Mouse (Mus musculus) liver, adult 2 months (tissue): ENCODE results near the gene Bbs9. TPM values are rescaled to one million over a fixed set of nuclear protein-coding genes. Genes with fewer than 3 reads are reported as not detected.

Experiments
- DNase-seq: peaks from one replicate; pipeline ENCODE4 v3.0.0-alpha.2; 2011; ENCODE audit warnings: low read depth, low spot score; ENCODE audit errors: extremely low read depth
- H3K27ac ChIP-seq: fragments of 200-500 bp; replicated peaks from 2 replicates; pipeline ENCODE4 v1.5.1; 2012; ENCODE audit warnings: low read depth, mild to moderate bottlenecking, control low read depth, inconsistent platforms, low read length; ENCODE audit not compliant: insufficient read depth
- H3K27me3 ChIP-seq: fragments of 200-500 bp; 2 replicates; pipeline ENCODE4 v1.6.1; 2012; ENCODE audit warnings: mild to moderate bottlenecking, moderate library complexity, low read length, inconsistent platforms; ENCODE audit not compliant: control insufficient read depth, insufficient read depth
- H3K36me3 ChIP-seq: fragments of 200-500 bp; 2 replicates; pipeline ENCODE4 v1.6.1; 2012; ENCODE audit warnings: low read length, inconsistent platforms; ENCODE audit not compliant: control insufficient read depth, insufficient read depth
- H3K4me1 ChIP-seq: fragments of 200-500 bp; 2 replicates; pipeline ENCODE4 v1.6.1; 2011; ENCODE audit warnings: low read length; ENCODE audit not compliant: control insufficient read depth, insufficient read depth
- H3K4me3 ChIP-seq: fragments of 200-500 bp; 2 replicates; pipeline ENCODE4 v1.5.1; 2011; ENCODE audit warnings: low read depth, mild to moderate bottlenecking, control low read depth, low read length, moderate library complexity; ENCODE audit not compliant: insufficient read depth
- H3K79me2 ChIP-seq: fragments of 200-500 bp; 2 replicates; pipeline ENCODE4 v1.6.1; 2012; ENCODE audit warnings: inconsistent platforms, mild to moderate bottlenecking, low read length, moderate library complexity; ENCODE audit not compliant: control insufficient read depth, insufficient read depth
- H3K9ac ChIP-seq: fragments of 200-500 bp; 2 replicates; pipeline ENCODE4 v1.6.1; 2012; ENCODE audit warnings: low read depth, mild to moderate bottlenecking, control low read depth, inconsistent platforms, low read length
- CTCF ChIP-seq: fragments of 200-500 bp; IDR thresholded peaks from 2 replicates; pipeline ENCODE4 v1.5.1; 2011; ENCODE audit warnings: low read depth, low read length, control low read depth
- POLR2A ChIP-seq: fragments of 200-500 bp; IDR thresholded peaks from 2 replicates; pipeline ENCODE4 v1.6.1; 2011; ENCODE audit warnings: low read length, control low read depth; ENCODE audit not compliant: insufficient read depth; ENCODE audit errors: extremely low read depth
- WGBS: fragments of 180-500 bp; shearing (Covaris S2); methylation state at CpG from one replicate; pipeline ENCODE4 v1.1.7; 2018; 5-methylcytosine and 5-hydroxymethylcytosine counted together
- polyA plus RNA-seq: library from polyadenylated mRNA; depleted of rRNA; stranded (reverse); fragments of >200 nt; gene quantifications from 2 replicates; pipeline ENCODE4 v1.2.3, GENCODE M21; 2012
- total RNA-seq: library from RNA; depleted of rRNA; stranded (reverse); fragments of >200 nt; gene quantifications from 2 replicates; pipeline ENCODE4 v1.2.3, GENCODE M21; 2014

Gene Bbs9
- total and polyA plus RNA-seq, 2 experiments: 3.3 to 8.0 TPM

- TF ChIP-seq POLR2A: no peak
- TF ChIP-seq CTCF: no peak
- WGBS: 89% methylated on average over 3 of the region's 3 CpGs
- H3K79me2 ChIP-seq: no peaks in the 10 kb centered on the region
Measured at GRCm38 (mm10) chr9:22771785-22772184, 296.3 kb downstream of the Bbs9 start.

GRCm38 (mm10) chr9:22776246-22776961, 300.9 kb downstream of the Bbs9 start:
- no peaks in the 10 kb centered on the region for H3K36me3 ChIP-seq
- no peaks in the 10 kb centered on the region for H3K27me3 ChIP-seq
- H3K79me2 ChIP-seq: no peaks in the 10 kb centered on the region
- H3K4me1 ChIP-seq: no peaks in the 10 kb centered on the region
- no peak overlapping the region for H3K9ac ChIP-seq
- no peak overlapping the region for H3K27ac ChIP-seq
- no peak overlapping the region for H3K4me3 ChIP-seq
- WGBS: 81% methylated on average over 5 of the region's 5 CpGs
- no peak for TF ChIP-seq POLR2A
- no peak for TF ChIP-seq CTCF
- no peak for DNase-seq

More at GRCm38 (mm10) chr9:22771785-22772184, 296.3 kb downstream of the Bbs9 start:
- Histone ChIP-seq H3K27ac (no peak overlapping the region), H3K36me3 (no peaks in the 10 kb centered on the region), H3K4me1 (no peaks in the 10 kb centered on the region), H3K9ac (no peak overlapping the region), H3K4me3 (no peak overlapping the region), H3K27me3 (no peaks in the 10 kb centered on the region)
- no peak for DNase-seq

- Histone ChIP-seq H3K79me2 (no peaks in the 10 kb centered on the region), H3K4me1 (no peaks in the 10 kb centered on the region), H3K27ac (no peak overlapping the region), H3K4me3 (no peak overlapping the region), H3K27me3 (no peaks in the 10 kb centered on the region), H3K9ac (no peak overlapping the region), H3K36me3 (no peaks in the 10 kb centered on the region)
- no peak for TF ChIP-seq POLR2A
- TF ChIP-seq CTCF: no peak
- DNase-seq: no peak
- 93% methylated on average over 7 of the region's 7 CpGs for WGBS
Measured at GRCm38 (mm10) chr9:22777425-22777824, 301.9 kb downstream of the Bbs9 start.

- Histone ChIP-seq H3K27ac (no peak overlapping the region), H3K9ac (no peak overlapping the region), H3K79me2 (no peaks in the 10 kb centered on the region), H3K27me3 (no peaks in the 10 kb centered on the region), H3K4me1 (no peaks in the 10 kb centered on the region), H3K4me3 (no peak overlapping the region), H3K36me3 (no peaks in the 10 kb centered on the region)
- WGBS: 88% methylated on average over 6 of the region's 6 CpGs
- TF ChIP-seq CTCF (no peak), POLR2A (no peak)
- DNase-seq: no peak
Measured at GRCm38 (mm10) chr9:22779631-22780030, 304.1 kb downstream of the Bbs9 start.

- H3K79me2 ChIP-seq: no peaks in the 10 kb centered on the region
- no peak overlapping the region for H3K4me3 ChIP-seq
- no peaks in the 10 kb centered on the region for H3K27me3 ChIP-seq
- no peak for TF ChIP-seq POLR2A
- no peak for TF ChIP-seq CTCF
- WGBS: 92% methylated on average over 4 of the region's 4 CpGs
- no peak for DNase-seq
- no peak overlapping the region for H3K9ac ChIP-seq
- H3K4me1 ChIP-seq: no peaks in the 10 kb centered on the region
- H3K27ac ChIP-seq: no peak overlapping the region
- H3K36me3 ChIP-seq: no peaks in the 10 kb centered on the region
Measured at GRCm38 (mm10) chr9:22786006-22786405, 310.5 kb downstream of the Bbs9 start.

- TF ChIP-seq POLR2A (no peak), CTCF (no peak)
- WGBS: 95% methylated on average over 4 of the region's 4 CpGs
- no peaks in the 10 kb centered on the region for H3K79me2 ChIP-seq
- no peaks in the 10 kb centered on the region for H3K36me3 ChIP-seq
- H3K4me1 ChIP-seq: no peaks in the 10 kb centered on the region
- no peak for DNase-seq
- H3K27ac ChIP-seq: no peak overlapping the region
- H3K27me3 ChIP-seq: no peaks in the 10 kb centered on the region
- H3K4me3 ChIP-seq: no peak overlapping the region
- no peak overlapping the region for H3K9ac ChIP-seq
Measured at GRCm38 (mm10) chr9:22788423-22788822, 312.9 kb downstream of the Bbs9 start.
